Mouse (Mus musculus): ENCODE data around the gene Xpr1. TPM values are rescaled to one million over a fixed set of nuclear protein-coding genes. Genes with fewer than 3 reads are reported as not detected.

Xpr1 gene
- total and polyA plus RNA-seq, 2 experiments from 2014 or later, result 5.0 to 35.8 TPM

DNA sequence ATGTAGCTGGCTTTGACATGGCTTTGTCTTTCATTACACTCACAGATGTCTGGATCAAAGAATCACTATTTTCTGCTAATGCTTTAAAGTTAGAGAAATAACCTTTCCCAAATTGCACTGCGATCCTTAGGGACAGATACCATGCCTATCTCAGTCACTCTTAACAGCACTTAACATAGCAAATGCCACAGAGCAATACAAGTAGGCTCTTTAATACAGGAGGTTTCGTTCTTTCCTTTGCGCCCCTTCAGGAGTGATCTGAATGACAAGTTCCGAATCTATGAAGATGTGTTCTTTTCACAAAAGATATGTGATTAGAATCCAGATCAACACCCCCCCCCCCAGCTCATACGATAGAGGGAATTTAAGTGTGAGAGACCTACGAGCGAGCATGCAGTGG lies 12.1 kb upstream of the Xpr1 start:
- no peak overlapping the region for H3K27ac ChIP-seq (ENCODE audit: low read depth)
- no peaks in the 10 kb centered on the region for H3K36me3 ChIP-seq (replicated peaks; ENCODE audit: control insufficient read depth, insufficient read depth, low read length)
- H3K4me1 ChIP-seq (ENCODE audit: control insufficient read depth, insufficient read depth), result no peaks in the 10 kb centered on the region
- no peaks in the 10 kb centered on the region for H3K9me3 ChIP-seq (replicated peaks; ENCODE audit: control insufficient read depth, low read length)
- H3K27me3 ChIP-seq (ENCODE audit: control insufficient read depth, insufficient read depth, low read length), result no peaks in the 10 kb centered on the region
- WGBS, result 52% methylated on average over 7 of the region's 7 CpGs
- H3K4me2 ChIP-seq (ENCODE audit: low read depth, low read length), result peak overlapping the region; percentile 23; the same call in 1 of the 2 replicates
- DNase-seq (ENCODE audit: low spot score) (no peak), ATAC-seq (ENCODE audit: insufficient read depth, low read depth) (no peak)
- no peak for TF ChIP-seq EP300 (IDR thresholded peaks at IDR 0.05; ENCODE audit: low read depth)
- TF ChIP-seq CTCF (IDR thresholded peaks at IDR 0.05; ENCODE audit: low read depth), result no peak
- no peak overlapping the region for H3K9ac ChIP-seq (replicated peaks; ENCODE audit: low read depth, low read length)
- no peak overlapping the region for H3K4me3 ChIP-seq (ENCODE audit: low read depth, low read length)

- no peak overlapping the region for H3K9ac ChIP-seq (replicated peaks; ENCODE audit: low read depth, low read length)
- H3K36me3 ChIP-seq (replicated peaks; ENCODE audit: control insufficient read depth, insufficient read depth, low read length), result no peaks in the 10 kb centered on the region
- no peak overlapping the region for H3K4me3 ChIP-seq (ENCODE audit: low read depth, low read length)
Observed at GRCm38 (mm10) chr1:155427126-155427865, 10.1 kb upstream of the Xpr1 start.

DNA sequence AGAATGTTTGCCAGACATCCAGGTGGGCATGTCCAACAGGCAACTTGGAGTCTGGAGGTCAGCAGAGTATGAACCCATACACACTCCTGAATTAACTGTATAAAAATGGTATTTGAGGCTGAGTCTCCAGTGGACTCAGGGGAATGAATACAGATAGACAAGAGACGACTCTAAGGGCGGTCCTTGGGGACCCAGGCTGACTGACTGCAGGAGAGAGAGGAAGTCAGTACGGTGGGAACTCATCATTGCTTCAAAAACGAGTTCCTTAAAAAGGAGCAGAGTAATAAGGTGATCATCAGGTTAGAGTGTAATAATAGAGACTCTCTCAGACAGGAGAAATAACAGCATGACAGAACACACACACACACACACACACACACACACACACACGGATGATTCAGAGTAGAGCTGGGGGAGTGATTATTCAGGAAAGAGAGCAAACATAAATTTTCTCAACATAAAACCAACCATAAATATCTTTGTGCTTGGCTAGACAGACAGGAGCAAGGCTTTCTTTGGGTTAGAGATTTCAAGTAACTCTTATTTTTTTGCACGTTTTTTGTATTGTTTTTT lies 8.6 kb upstream of the Xpr1 start:
- H3K27me3 ChIP-seq (ENCODE audit: control insufficient read depth, insufficient read depth, low read length), result no peaks in the 10 kb centered on the region
- no peak for TF ChIP-seq CTCF (IDR thresholded peaks at IDR 0.05; ENCODE audit: low read depth)
- TF ChIP-seq EP300 (IDR thresholded peaks at IDR 0.05; ENCODE audit: low read depth), result no peak
- H3K4me2 ChIP-seq (ENCODE audit: low read depth, low read length), result no peak overlapping the region
- H3K36me3 ChIP-seq (replicated peaks; ENCODE audit: control insufficient read depth, insufficient read depth, low read length), result no peaks in the 10 kb centered on the region
- no peak overlapping the region for H3K4me3 ChIP-seq (ENCODE audit: low read depth, low read length)
- no peaks in the 10 kb centered on the region for H3K9me3 ChIP-seq (replicated peaks; ENCODE audit: control insufficient read depth, low read length)
- ATAC-seq (ENCODE audit: insufficient read depth, low read depth) (no peak), DNase-seq (ENCODE audit: low spot score) (no peak)
- WGBS, result 47% methylated on average over 6 of the region's 6 CpGs
- no peaks in the 10 kb centered on the region for H3K4me1 ChIP-seq (ENCODE audit: control insufficient read depth, insufficient read depth)
- no peak overlapping the region for H3K9ac ChIP-seq (replicated peaks; ENCODE audit: low read depth, low read length)
- no peak overlapping the region for H3K27ac ChIP-seq (ENCODE audit: low read depth)

More at GRCm38 (mm10) chr1:155427126-155427865, 10.1 kb upstream of the Xpr1 start:
- H3K4me1 ChIP-seq (ENCODE audit: control insufficient read depth, insufficient read depth), result no peaks in the 10 kb centered on the region
- DNase-seq (ENCODE audit: low spot score) (no peak), ATAC-seq (ENCODE audit: insufficient read depth, low read depth) (no peak)
- 56% methylated on average over 6 of the region's 6 CpGs for WGBS
- no peak overlapping the region for H3K4me2 ChIP-seq (ENCODE audit: low read depth, low read length)
- H3K9me3 ChIP-seq (replicated peaks; ENCODE audit: control insufficient read depth, low read length), result no peaks in the 10 kb centered on the region
- no peak overlapping the region for H3K27ac ChIP-seq (ENCODE audit: low read depth)
- H3K27me3 ChIP-seq (ENCODE audit: control insufficient read depth, insufficient read depth, low read length), result no peaks in the 10 kb centered on the region
- TF ChIP-seq CTCF (IDR thresholded peaks at IDR 0.05; ENCODE audit: low read depth) (no peak), EP300 (IDR thresholded peaks at IDR 0.05; ENCODE audit: low read depth) (no peak)

DNA sequence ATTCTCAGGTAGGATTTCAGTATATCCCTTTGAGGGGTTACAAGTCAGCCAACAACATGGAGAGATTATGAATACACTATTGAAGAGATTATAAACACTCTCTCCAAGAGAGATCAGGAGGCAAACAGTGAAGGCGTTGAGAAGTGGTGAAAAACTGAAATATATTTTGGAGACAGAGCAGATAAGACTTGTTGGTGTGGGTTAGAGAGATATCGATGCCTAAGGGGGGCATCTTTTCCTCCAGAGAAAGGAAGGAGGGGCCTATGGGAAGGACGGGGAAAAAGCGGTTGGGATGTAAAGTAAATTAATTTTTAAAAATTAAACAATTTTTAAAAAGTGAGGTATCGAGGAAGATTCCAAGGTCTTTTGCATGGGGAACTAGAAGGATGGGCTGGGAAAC lies 8.1 kb upstream of the Xpr1 start:
- WGBS, result 83% methylated on average over 5 of the region's 5 CpGs
- no peaks in the 10 kb centered on the region for H3K36me3 ChIP-seq (replicated peaks; ENCODE audit: control insufficient read depth, insufficient read depth, low read length)
- no peak overlapping the region for H3K9ac ChIP-seq (replicated peaks; ENCODE audit: low read depth, low read length)
- ATAC-seq (ENCODE audit: insufficient read depth, low read depth) (no peak), DNase-seq (ENCODE audit: low spot score) (no peak)
- H3K27me3 ChIP-seq (ENCODE audit: control insufficient read depth, insufficient read depth, low read length), result no peaks in the 10 kb centered on the region
- TF ChIP-seq EP300 (IDR thresholded peaks at IDR 0.05; ENCODE audit: low read depth) (no peak), CTCF (IDR thresholded peaks at IDR 0.05; ENCODE audit: low read depth) (no peak)
- no peaks in the 10 kb centered on the region for H3K9me3 ChIP-seq (replicated peaks; ENCODE audit: control insufficient read depth, low read length)
- H3K4me2 ChIP-seq (ENCODE audit: low read depth, low read length), result no peak overlapping the region
- H3K4me1 ChIP-seq (ENCODE audit: control insufficient read depth, insufficient read depth), result no peaks in the 10 kb centered on the region
- no peak overlapping the region for H3K4me3 ChIP-seq (ENCODE audit: low read depth, low read length)
- no peak overlapping the region for H3K27ac ChIP-seq (ENCODE audit: low read depth)

GRCm38 (mm10) chr1:155423801-155424200 lies 6.6 kb upstream of the Xpr1 start:
- Histone ChIP-seq H3K4me3 (ENCODE audit: low read depth, low read length) (no peak overlapping the region), H3K4me1 (ENCODE audit: control insufficient read depth, insufficient read depth) (no peaks in the 10 kb centered on the region), H3K9me3 (replicated peaks; ENCODE audit: control insufficient read depth, low read length) (no peaks in the 10 kb centered on the region), H3K27ac (ENCODE audit: low read depth) (no peak overlapping the region), H3K9ac (replicated peaks; ENCODE audit: low read depth, low read length) (no peak overlapping the region), H3K27me3 (ENCODE audit: control insufficient read depth, insufficient read depth, low read length) (no peaks in the 10 kb centered on the region), H3K36me3 (replicated peaks; ENCODE audit: control insufficient read depth, insufficient read depth, low read length) (no peaks in the 10 kb centered on the region), H3K4me2 (ENCODE audit: low read depth, low read length) (no peak overlapping the region)
- WGBS, result 75% methylated on average over 4 of the region's 4 CpGs
- ATAC-seq (ENCODE audit: insufficient read depth, low read depth) (no peak), DNase-seq (ENCODE audit: low spot score) (no peak)
- TF ChIP-seq CTCF (IDR thresholded peaks at IDR 0.05; ENCODE audit: low read depth), result no peak
- TF ChIP-seq EP300 (IDR thresholded peaks at IDR 0.05; ENCODE audit: low read depth), result no peak

Data from heart, postnatal 0 days (tissue).